Mouse (Mus musculus): ENCODE measurements around the gene Kbtbd4. TPM values are rescaled to one million over a fixed set of nuclear protein-coding genes. Genes with fewer than 3 reads are reported as not detected.

Gene Kbtbd4
- polyA plus RNA-seq, 1 experiment from 2014 or later = 50.2 TPM

GRCm38 (mm10) chr2:90903398-90903797 lies 1.1 kb upstream of the Kbtbd4 start:
- peaks cover 16% of the 10 kb centered on the region for H3K4me1 ChIP-seq (ENCODE audit: insufficient read depth, low read length)
- no peaks in the 10 kb centered on the region for H3K9me3 ChIP-seq (ENCODE audit: low read length)
- no peak for ATAC-seq (ENCODE audit: low FRiP score, low TSS enrichment)
- H3K36me3 ChIP-seq (ENCODE audit: insufficient read depth, low read length) = peaks cover 32% of the 10 kb centered on the region
- H3K4me3 ChIP-seq (ENCODE audit: low read length) = peak overlapping the region; percentile 97
- peak overlapping the region; percentile 83 for H3K4me2 ChIP-seq (replicated peaks; ENCODE audit: low read depth, low read length)
- 87% methylated on average over 2 of the region's 2 CpGs for WGBS
- peak overlapping the region; percentile 99 for H3K9ac ChIP-seq (replicated peaks; ENCODE audit: low read length)
- no peak overlapping the region for H3K27ac ChIP-seq (ENCODE audit: low read length)
- H3K27me3 ChIP-seq (ENCODE audit: insufficient read depth, low read length) = no peaks in the 10 kb centered on the region

- peak overlapping the region; percentile 99 for H3K9ac ChIP-seq (replicated peaks; ENCODE audit: low read length)
- H3K27ac ChIP-seq (ENCODE audit: low read length) = peak overlapping the region; percentile 91
- H3K4me1 ChIP-seq (ENCODE audit: insufficient read depth, low read length) = peaks cover 16% of the 10 kb centered on the region
- peak; percentile 78 for ATAC-seq (ENCODE audit: low FRiP score, low TSS enrichment)
- H3K36me3 ChIP-seq (ENCODE audit: insufficient read depth, low read length) = peaks cover 37% of the 10 kb centered on the region
- H3K27me3 ChIP-seq (ENCODE audit: insufficient read depth, low read length) = no peaks in the 10 kb centered on the region
- H3K4me3 ChIP-seq (ENCODE audit: low read length) = peak overlapping the region; percentile 97
- H3K9me3 ChIP-seq (ENCODE audit: low read length) = no peaks in the 10 kb centered on the region
- peak overlapping the region; percentile 83 for H3K4me2 ChIP-seq (replicated peaks; ENCODE audit: low read depth, low read length)
- whole genome bisulfite sequencing = under 1% methylated on average over 21 of the region's 21 CpGs
Measured at GRCm38 (mm10) chr2:90904856-90905224, 300 bp downstream of the Kbtbd4 start.

- H3K4me1 ChIP-seq (ENCODE audit: insufficient read depth, low read length) = peaks cover 16% of the 10 kb centered on the region
- no peaks in the 10 kb centered on the region for H3K27me3 ChIP-seq (ENCODE audit: insufficient read depth, low read length)
- no peak overlapping the region for H3K9ac ChIP-seq (replicated peaks; ENCODE audit: low read length)
- H3K36me3 ChIP-seq (ENCODE audit: insufficient read depth, low read length) = peaks cover 38% of the 10 kb centered on the region
- no peaks in the 10 kb centered on the region for H3K9me3 ChIP-seq (ENCODE audit: low read length)
- H3K4me3 ChIP-seq (ENCODE audit: low read length) = no peak overlapping the region
- no peak for ATAC-seq (ENCODE audit: low FRiP score, low TSS enrichment)
- 96% methylated on average over 2 of the region's 2 CpGs for WGBS
- H3K4me2 ChIP-seq (replicated peaks; ENCODE audit: low read depth, low read length) = no peak overlapping the region
- no peak overlapping the region for H3K27ac ChIP-seq (ENCODE audit: low read length)
Measured at GRCm38 (mm10) chr2:90906721-90907120, 2.2 kb downstream of the Kbtbd4 start.

GRCm38 (mm10) chr2:90910861-90911260 lies 6.3 kb downstream of the Kbtbd4 start:
- H3K4me2 ChIP-seq (replicated peaks; ENCODE audit: low read depth, low read length) = no peak overlapping the region
- H3K27ac ChIP-seq (ENCODE audit: low read length) = no peak overlapping the region
- H3K4me3 ChIP-seq (ENCODE audit: low read length) = no peak overlapping the region
- no peak overlapping the region for H3K9ac ChIP-seq (replicated peaks; ENCODE audit: low read length)
- no peak for ATAC-seq (ENCODE audit: low FRiP score, low TSS enrichment)
- peaks cover 42% of the 10 kb centered on the region for H3K36me3 ChIP-seq (ENCODE audit: insufficient read depth, low read length)
- WGBS = 85% methylated on average over 1 of the region's 1 CpGs
- no peaks in the 10 kb centered on the region for H3K9me3 ChIP-seq (ENCODE audit: low read length)
- H3K4me1 ChIP-seq (ENCODE audit: insufficient read depth, low read length) = peaks cover 7% of the 10 kb centered on the region
- H3K27me3 ChIP-seq (ENCODE audit: insufficient read depth, low read length) = no peaks in the 10 kb centered on the region

- no peak for ATAC-seq (ENCODE audit: low FRiP score, low TSS enrichment)
- 80% methylated on average over 1 of the region's 1 CpGs for WGBS
- H3K4me2 ChIP-seq (replicated peaks; ENCODE audit: low read depth, low read length) = no peak overlapping the region
- H3K4me1 ChIP-seq (ENCODE audit: insufficient read depth, low read length) = peaks cover 15% of the 10 kb centered on the region
- H3K36me3 ChIP-seq (ENCODE audit: insufficient read depth, low read length) = peaks cover 42% of the 10 kb centered on the region
- H3K9ac ChIP-seq (replicated peaks; ENCODE audit: low read length) = no peak overlapping the region
- H3K27me3 ChIP-seq (ENCODE audit: insufficient read depth, low read length) = no peaks in the 10 kb centered on the region
- no peak overlapping the region for H3K4me3 ChIP-seq (ENCODE audit: low read length)
- no peaks in the 10 kb centered on the region for H3K9me3 ChIP-seq (ENCODE audit: low read length)
- no peak overlapping the region for H3K27ac ChIP-seq (ENCODE audit: low read length)
Measured at GRCm38 (mm10) chr2:90911668-90912067, 7.1 kb downstream of the Kbtbd4 start.

- H3K4me2 ChIP-seq (replicated peaks; ENCODE audit: low read depth, low read length) = no peak overlapping the region
- H3K4me1 ChIP-seq (ENCODE audit: insufficient read depth, low read length) = peaks cover 24% of the 10 kb centered on the region
- H3K27ac ChIP-seq (ENCODE audit: low read length) = no peak overlapping the region
- H3K9me3 ChIP-seq (ENCODE audit: low read length) = no peaks in the 10 kb centered on the region
- ATAC-seq (ENCODE audit: low FRiP score, low TSS enrichment) = no peak
- H3K9ac ChIP-seq (replicated peaks; ENCODE audit: low read length) = no peak overlapping the region
- H3K27me3 ChIP-seq (ENCODE audit: insufficient read depth, low read length) = no peaks in the 10 kb centered on the region
- H3K36me3 ChIP-seq (ENCODE audit: insufficient read depth, low read length) = peaks cover 34% of the 10 kb centered on the region
- H3K4me3 ChIP-seq (ENCODE audit: low read length) = no peak overlapping the region
- 94% methylated on average over 2 of the region's 2 CpGs for WGBS
Measured at GRCm38 (mm10) chr2:90913671-90914070, 9.1 kb downstream of the Kbtbd4 start.

GRCm38 (mm10) chr2:90915516-90915915 lies 11.0 kb downstream of the Kbtbd4 start:
- no peaks in the 10 kb centered on the region for H3K9me3 ChIP-seq (ENCODE audit: low read length)
- H3K27me3 ChIP-seq (ENCODE audit: insufficient read depth, low read length) = no peaks in the 10 kb centered on the region
- H3K9ac ChIP-seq (replicated peaks; ENCODE audit: low read length) = no peak overlapping the region
- H3K27ac ChIP-seq (ENCODE audit: low read length) = no peak overlapping the region
- no peak for ATAC-seq (ENCODE audit: low FRiP score, low TSS enrichment)
- H3K4me3 ChIP-seq (ENCODE audit: low read length) = no peak overlapping the region
- 85% methylated on average over 1 of the region's 1 CpGs for WGBS
- H3K4me2 ChIP-seq (replicated peaks; ENCODE audit: low read depth, low read length) = peak overlapping the region; percentile 90; the same call in 1 of the 2 replicates
- H3K36me3 ChIP-seq (ENCODE audit: insufficient read depth, low read length) = peaks cover 21% of the 10 kb centered on the region
- peaks cover 24% of the 10 kb centered on the region for H3K4me1 ChIP-seq (ENCODE audit: insufficient read depth, low read length)

- Histone ChIP-seq H3K9ac (replicated peaks; ENCODE audit: low read length) (peak overlapping the region; percentile 99), H3K27me3 (ENCODE audit: insufficient read depth, low read length) (no peaks in the 10 kb centered on the region), H3K9me3 (ENCODE audit: low read length) (no peaks in the 10 kb centered on the region), H3K4me3 (ENCODE audit: low read length) (peak overlapping the region; percentile 74), H3K36me3 (ENCODE audit: insufficient read depth, low read length) (peaks cover 11% of the 10 kb centered on the region), H3K4me1 (ENCODE audit: insufficient read depth, low read length) (peaks cover 24% of the 10 kb centered on the region), H3K27ac (ENCODE audit: low read length) (peak overlapping the region; percentile 97), H3K4me2 (replicated peaks; ENCODE audit: low read depth, low read length) (peak overlapping the region; percentile 90)
- ATAC-seq (ENCODE audit: low FRiP score, low TSS enrichment) = peak; percentile 41; the same call in 1 of the 2 replicates
- WGBS = 24% methylated on average over 7 of the region's 7 CpGs
Measured at GRCm38 (mm10) chr2:90916560-90917232, 12.2 kb downstream of the Kbtbd4 start.

GRCm38 (mm10) chr2:90917233-90917998 lies 12.9 kb downstream of the Kbtbd4 start:
- peak overlapping the region; percentile 99 for H3K9ac ChIP-seq (replicated peaks; ENCODE audit: low read length)
- peak overlapping the region; percentile 97 for H3K27ac ChIP-seq (ENCODE audit: low read length)
- no peaks in the 10 kb centered on the region for H3K9me3 ChIP-seq (ENCODE audit: low read length)
- H3K4me2 ChIP-seq (replicated peaks; ENCODE audit: low read depth, low read length) = peak overlapping the region; percentile 90
- H3K4me1 ChIP-seq (ENCODE audit: insufficient read depth, low read length) = peaks cover 24% of the 10 kb centered on the region
- no peaks in the 10 kb centered on the region for H3K27me3 ChIP-seq (ENCODE audit: insufficient read depth, low read length)
- peak; percentile 91 for ATAC-seq (ENCODE audit: low FRiP score, low TSS enrichment)
- H3K36me3 ChIP-seq (ENCODE audit: insufficient read depth, low read length) = peaks cover 11% of the 10 kb centered on the region
- under 1% methylated on average over 72 of the region's 73 CpGs for WGBS
- peak overlapping the region; percentile 74 for H3K4me3 ChIP-seq (ENCODE audit: low read length)
